Mouse (Mus musculus) cortical plate, adult 2 months (tissue): Measurements from ENCODE around the gene Ppil1.

Source experiments
- CTCF ChIP-seq: fragments of 200-500 bp; IDR thresholded peaks from 2 replicates; pipeline ENCODE4 v1.5.1; 2011; ENCODE audit warnings: mild to moderate bottlenecking, control low read depth, low read length; ENCODE audit not compliant: insufficient read depth; ENCODE audit errors: extremely low read depth
- POLR2A ChIP-seq: fragments of 200-500 bp; IDR thresholded peaks from 2 replicates; pipeline ENCODE4 v1.6.1; 2011; ENCODE audit warnings: mild to moderate bottlenecking, low read length, control low read depth; ENCODE audit not compliant: insufficient read depth; ENCODE audit errors: extremely low read depth

GRCm38 (mm10) chr17:29264760-29265159 is 774 bp upstream of the Ppil1 start:
- TF ChIP-seq POLR2A, result no peak
- no peak for TF ChIP-seq CTCF
